Comparison of ENCODE assay signal across 10 mouse cellular contexts in genomic region chr11:50624720-50625119, GRCm38 (mm10). TPM values are rescaled to one million over a fixed set of nuclear protein-coding genes. Genes with fewer than 3 reads are reported as not detected.
DNase-seq lines count a peak whose midpoint lies in the region; ATAC-seq lines count a peak whose summit lies in the region.
"Had no signal": no experiment of that assay in that cellular context is flagged by ENCODE, and none has a peak within 500 bp of the region (broad histone marks: within the 10 kb centered on the region; RNA-seq: fewer than 3 reads in every experiment).

No protein-coding gene starts in this region.

- peak; percentile 34 for DNase-seq in cerebellum, adult 9-11 months
- DNase-seq in cerebellum, adult 9-10 months = no peak
- DNase-seq in lung, postnatal 25 days (ENCODE audit: low spot score) = no peak
- DNase-seq in gastrocnemius, adult 18-20 months (ENCODE audit: low spot score) = peak; percentile 87
- peak; percentile 29 for DNase-seq in lung, postnatal 14 days
- DNase-seq: cerebellum, postnatal 36 days; kidney, adult 8-10 months had no signal

- H3K9ac ChIP-seq in lung, embryonic 15.5 days = no peak overlapping the region
- H3K9ac ChIP-seq in kidney, embryonic 15.5 days = no peak overlapping the region

- H3K4me2 ChIP-seq in lung, embryonic 15.5 days = 0 out of 2 replicates have a peak overlapping the region, but pooled peaks have one; percentile 14
- H3K4me2 ChIP-seq in kidney, embryonic 15.5 days = no peak overlapping the region

- no peaks in the 10 kb centered on the region for H3K36me3 ChIP-seq in lung, embryonic 15.5 days
- H3K36me3 ChIP-seq in kidney, embryonic 15.5 days = no peaks in the 10 kb centered on the region

- WGBS in lung, embryonic 15.5 days = 46% methylated on average over 5 of the region's 5 CpGs
- 54% methylated on average over 5 of the region's 5 CpGs for WGBS in kidney, embryonic 15.5 days

- peaks cover 47% of the 10 kb centered on the region for H3K4me1 ChIP-seq in lung, embryonic 15.5 days
- peaks cover 36% of the 10 kb centered on the region for H3K4me1 ChIP-seq in kidney, embryonic 15.5 days

- H3K27ac ChIP-seq in lung, embryonic 15.5 days = peak overlapping the region; percentile 64
- H3K27ac ChIP-seq in kidney, embryonic 15.5 days = no peak overlapping the region

- H3K27me3 ChIP-seq in lung, embryonic 15.5 days = no peaks in the 10 kb centered on the region
- no peaks in the 10 kb centered on the region for H3K27me3 ChIP-seq in kidney, embryonic 15.5 days

- no peaks in the 10 kb centered on the region for H3K9me3 ChIP-seq in lung, embryonic 15.5 days
- no peaks in the 10 kb centered on the region for H3K9me3 ChIP-seq in kidney, embryonic 15.5 days (replicated peaks)

- no peak overlapping the region for H3K4me3 ChIP-seq in lung, embryonic 15.5 days
- H3K4me3 ChIP-seq in kidney, embryonic 15.5 days (replicated peaks) = no peak overlapping the region

- ATAC-seq in lung, embryonic 15.5 days (ENCODE audit: borderline replicate concordance, extremely low read depth, low FRiP score, low TSS enrichment) = peak; percentile 46; the same call in 1 of the 2 replicates
- no peak for ATAC-seq in activated CD4-positive, CD25-positive, alpha-beta regulatory T cell, adult 4 months
- ATAC-seq in kidney, embryonic 15.5 days (replicated peaks; ENCODE audit: low FRiP score) = no peak

RNA-seq across cellular contexts. Expression of gene Adamts2, which starts 22.8 kb away (rescaled TPM):
- polyA plus RNA-seq in lung, embryonic 15.5 days (2015; fragmentation: Nextera tagmentation; extraction: Ambion mirVana) = 12.5 and 13.5 TPM in 2 replicates
- 1 to 10 TPM; 4.8 to 5.6 TPM for total RNA-seq in gastrocnemius, adult 18-20 months (2021)
- not detected for polyA plus RNA-seq in activated CD4-positive, CD25-positive, alpha-beta regulatory T cell, adult 4 months (2017; shearing (Covaris generic))
- polyA plus RNA-seq in kidney, embryonic 15.5 days (2015; fragmentation: Nextera tagmentation; extraction: Ambion mirVana) = 4.7 and 5.8 TPM in 2 replicates

Comparison
In these comparisons a context has a peak if more than half of its experiments do, and no peak if none do; other contexts are left out.
1. DNase-seq: peak in cerebellum, adult 9-11 months (single experiment), gastrocnemius, adult 18-20 months (single experiment) and lung, postnatal 14 days (single experiment); none in cerebellum, adult 9-10 months (single experiment) and lung, postnatal 25 days (single experiment).